Mouse (Mus musculus): ENCODE measurements around the gene Atp4b.

Atp4b gene

DNA sequence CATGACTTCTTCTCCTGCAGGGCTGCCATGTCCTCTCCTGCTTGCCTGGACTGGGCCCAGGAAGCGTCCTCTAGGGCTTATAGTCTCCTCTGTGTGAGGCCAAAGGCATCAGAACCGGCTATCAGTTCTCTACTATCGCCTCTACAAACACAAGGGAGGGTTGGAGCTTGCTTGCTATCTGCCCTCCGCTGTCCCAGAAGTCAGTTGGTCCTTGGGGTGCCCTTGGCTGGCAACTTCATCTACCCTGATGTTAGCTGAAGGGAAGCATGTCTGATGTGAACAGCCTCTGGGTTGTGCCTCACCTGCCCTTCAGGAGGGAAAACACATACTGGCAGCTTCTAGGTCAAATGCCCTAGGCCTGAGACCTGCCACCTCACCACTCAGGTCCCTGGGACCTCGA is at the start of gene Atp4b:
TSS of gene Atp4b (minus strand) at position 101 of the 400 bp plus-strand sequence.
- DNase-seq: no peak

DNA sequence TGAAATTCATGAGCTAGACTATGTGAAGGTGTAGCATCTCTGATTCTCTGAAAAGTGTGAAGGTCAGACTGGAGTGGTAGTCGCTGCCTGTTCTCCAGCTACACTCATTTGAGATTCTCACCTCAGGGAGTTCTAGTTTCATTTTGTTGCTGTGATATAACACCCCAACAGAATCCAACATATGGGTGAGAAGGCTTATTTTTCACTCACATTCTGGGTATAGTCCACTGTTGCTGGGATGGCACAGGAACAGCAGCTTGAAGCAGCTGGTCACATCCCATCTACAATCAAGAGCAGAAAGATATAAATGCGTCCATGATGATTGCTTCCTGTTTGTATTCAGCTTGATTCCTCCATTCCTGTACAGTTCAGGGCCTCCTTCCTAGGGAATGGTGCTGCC is 45.5 kb upstream of the Atp4b start:
- DNase-seq: no peak

DNA sequence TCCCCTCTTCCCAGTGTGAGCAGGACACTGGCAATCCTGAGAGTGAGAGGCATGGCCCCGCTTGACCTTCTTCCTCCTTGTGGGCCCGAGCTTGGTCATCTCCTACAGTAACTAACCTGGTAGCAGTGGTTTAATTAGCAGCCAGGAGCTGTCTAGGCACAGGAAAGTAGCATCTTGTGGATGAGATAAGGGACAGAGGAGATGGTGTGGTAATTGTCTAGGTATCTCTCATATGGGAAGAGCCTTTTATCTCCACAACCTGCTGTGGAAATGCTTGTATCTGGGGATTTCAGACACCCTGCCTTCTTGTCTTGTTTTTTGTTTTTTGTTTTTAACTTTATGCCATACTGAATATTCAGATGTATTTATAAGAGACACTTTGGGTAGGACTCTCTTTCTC is 40.9 kb upstream of the Atp4b start:
- no peak for DNase-seq

GRCm38 (mm10) chr8:13436052-13436451 is 39.4 kb upstream of the Atp4b start:
- no peak for DNase-seq

DNA sequence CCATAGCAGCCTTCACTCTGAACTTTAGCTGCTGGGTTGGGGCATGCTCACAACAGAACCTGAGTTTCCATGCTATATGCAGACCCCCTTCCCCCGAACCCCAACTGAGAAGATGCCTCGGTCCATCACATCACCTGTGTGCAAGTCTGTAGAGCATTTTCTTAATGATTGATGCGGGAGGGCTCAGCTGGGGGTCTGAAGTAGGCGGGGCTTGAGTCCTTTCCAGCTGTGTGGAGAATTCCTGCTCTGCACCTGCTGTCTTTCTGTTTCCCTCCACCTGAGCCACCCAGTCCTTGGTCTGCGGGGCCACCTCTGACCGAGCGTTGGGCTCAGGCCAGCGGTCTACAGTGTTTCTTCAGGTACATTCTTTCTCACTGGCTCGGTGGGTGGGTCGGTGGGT is 38.3 kb upstream of the Atp4b start, which contains the start of gene Tmem255b:
TSS of gene Tmem255b (plus strand) at position 301 of the 400 bp plus-strand sequence.
- DNase-seq: no peak

DNA sequence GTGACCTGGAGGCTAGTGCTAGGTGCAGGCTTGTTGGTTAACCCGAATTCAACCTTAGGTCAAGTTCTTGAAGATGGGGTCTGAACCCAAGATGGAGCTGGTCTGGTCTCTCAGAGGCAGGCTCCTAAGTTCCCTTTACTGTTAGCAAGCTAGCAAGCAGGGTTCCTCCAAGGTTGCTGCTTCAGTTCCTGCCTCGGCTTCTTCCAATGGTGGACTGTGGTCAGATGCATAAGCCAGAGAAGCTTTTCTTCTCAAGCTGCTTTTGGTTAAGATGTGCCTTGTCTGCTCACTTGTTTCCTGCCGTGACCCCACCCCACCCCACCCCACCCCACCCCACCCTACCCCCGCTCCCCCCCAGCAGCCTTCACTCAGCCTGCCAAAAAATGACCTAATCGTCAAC is 36.5 kb upstream of the Atp4b start:
- DNase-seq: no peak

DNA sequence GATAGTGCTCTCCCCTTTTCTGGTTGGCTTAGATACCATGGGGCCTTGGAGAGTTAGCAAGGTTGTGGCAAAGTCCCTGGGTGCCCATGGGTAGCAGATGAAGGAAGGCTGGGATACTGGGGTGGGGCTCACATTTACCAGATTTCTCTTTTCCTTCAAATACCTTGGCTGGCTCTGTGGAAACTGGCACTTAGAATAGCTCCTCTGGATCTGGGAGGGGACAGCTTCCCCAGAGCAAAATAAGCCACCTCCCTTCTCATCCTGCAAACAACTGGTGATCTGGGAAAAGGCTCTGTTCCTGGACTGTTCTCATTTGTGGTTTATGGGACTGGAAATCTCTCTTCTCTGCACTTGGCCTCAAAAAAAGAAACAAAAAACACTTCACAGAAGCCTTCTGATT is 34.2 kb upstream of the Atp4b start:
- no peak for DNase-seq

- no peak for DNase-seq
These were observed 33.8 kb upstream of the Atp4b start for GRCm38 (mm10) chr8:13430412-13430811.

DNA sequence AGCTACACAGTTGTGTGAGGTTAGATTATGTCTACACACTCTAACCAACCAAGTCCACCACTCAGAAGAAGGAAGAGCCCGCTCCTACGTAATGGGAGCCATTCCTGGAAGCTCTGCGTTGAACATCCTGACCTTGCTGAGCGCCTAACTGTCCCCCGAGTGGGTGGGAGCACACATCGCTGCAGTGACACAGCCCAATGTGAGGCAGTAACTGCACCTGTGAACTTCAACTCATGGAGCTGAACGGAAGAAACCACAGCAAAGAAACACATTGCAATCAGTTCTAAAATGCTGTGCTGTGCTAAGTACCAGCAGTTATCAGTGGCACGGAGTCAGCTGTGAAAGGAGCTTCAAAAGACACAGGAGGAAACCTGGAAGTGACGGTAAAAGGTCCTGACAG is 31.5 kb upstream of the Atp4b start:
- no peak for DNase-seq

- DNase-seq: peak; percentile 38
These were observed 30.7 kb upstream of the Atp4b start for GRCm38 (mm10) chr8:13427351-13427750.

GRCm38 (mm10) chr8:13420970-13421369 is 24.3 kb upstream of the Atp4b start:
- no peak for DNase-seq

- DNase-seq: no peak
These were observed 22.6 kb upstream of the Atp4b start for GRCm38 (mm10) chr8:13419111-13419639.

DNA sequence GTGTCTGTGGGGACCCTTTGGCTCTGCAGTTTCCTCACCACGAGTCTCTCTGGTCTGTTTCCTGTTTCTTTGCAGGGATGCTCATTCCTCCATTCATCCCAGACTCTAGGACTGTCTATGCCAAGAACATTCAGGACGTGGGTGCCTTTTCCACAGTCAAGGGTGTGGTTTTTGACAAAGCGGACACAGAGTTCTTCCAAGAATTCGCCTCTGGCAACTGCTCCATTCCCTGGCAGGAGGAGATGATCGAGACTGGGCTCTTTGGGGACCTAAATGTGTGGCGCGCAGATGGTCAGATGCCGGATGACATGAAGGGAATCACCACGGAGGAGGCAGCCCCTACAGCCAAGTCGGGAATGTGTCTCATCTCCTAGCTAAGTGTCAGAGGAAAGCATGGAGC is 19.3 kb upstream of the Atp4b start:
- no peak for DNase-seq

DNA sequence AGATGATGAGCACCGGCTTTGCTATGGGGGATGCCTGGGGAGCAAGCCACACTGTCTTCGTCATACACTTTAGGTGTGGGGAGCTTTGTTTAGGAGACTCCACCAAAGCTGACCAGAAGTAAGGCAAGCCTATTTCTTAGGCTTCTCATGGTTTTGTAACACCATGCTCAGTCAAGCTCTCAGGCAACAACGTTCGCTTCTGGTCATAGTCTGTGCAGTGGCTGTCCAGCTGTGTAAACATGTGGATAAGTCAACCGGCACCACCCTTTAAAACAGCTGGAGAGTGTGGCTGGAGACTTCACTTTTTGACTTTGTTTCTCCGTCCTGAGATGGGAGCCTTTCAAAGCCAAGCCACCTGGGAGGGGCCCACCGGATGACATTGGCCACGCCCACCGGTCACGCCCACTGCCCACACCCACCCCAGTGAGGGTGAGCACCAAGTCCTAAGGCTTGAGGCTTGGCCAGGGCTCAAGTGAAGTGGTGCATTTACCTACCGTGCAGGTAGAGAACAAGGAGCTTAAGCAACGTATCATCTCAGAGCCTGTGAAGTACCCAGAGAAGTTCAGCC is 17.3 kb upstream of the Atp4b start:
- peak; percentile 7 for DNase-seq

GRCm38 (mm10) chr8:13412891-13413558 is 16.4 kb upstream of the Atp4b start:
- DNase-seq: peak; percentile 49

- DNase-seq: peak; percentile 64
These were observed 15.0 kb upstream of the Atp4b start for GRCm38 (mm10) chr8:13411597-13411996.

DNA sequence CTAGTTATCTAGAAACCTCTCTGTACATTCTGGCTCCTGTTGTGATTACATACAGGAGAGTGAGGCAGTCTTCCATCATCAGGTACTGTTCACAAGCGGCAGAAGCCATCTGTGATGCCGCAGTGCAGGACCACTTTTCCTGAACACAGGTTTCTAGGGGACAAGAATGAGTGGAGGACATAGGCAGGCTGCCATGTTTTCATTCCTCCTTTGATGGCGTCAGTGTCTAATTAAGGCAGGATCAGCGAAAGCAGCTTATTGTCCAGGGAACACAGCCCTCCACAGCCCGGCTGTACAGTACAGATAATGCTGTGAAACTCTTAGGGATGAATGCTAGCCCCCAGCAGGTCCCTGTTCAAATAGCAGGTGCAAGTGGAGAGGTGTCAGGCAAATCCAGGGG is 9.4 kb upstream of the Atp4b start:
- no peak for DNase-seq

GRCm38 (mm10) chr8:13404666-13405131 is 8.1 kb upstream of the Atp4b start, which contains the start of gene Grk1:
Gene Grk1, plus strand, starts transcription at chr8:13405081.
- DNase-seq: no peak

DNA sequence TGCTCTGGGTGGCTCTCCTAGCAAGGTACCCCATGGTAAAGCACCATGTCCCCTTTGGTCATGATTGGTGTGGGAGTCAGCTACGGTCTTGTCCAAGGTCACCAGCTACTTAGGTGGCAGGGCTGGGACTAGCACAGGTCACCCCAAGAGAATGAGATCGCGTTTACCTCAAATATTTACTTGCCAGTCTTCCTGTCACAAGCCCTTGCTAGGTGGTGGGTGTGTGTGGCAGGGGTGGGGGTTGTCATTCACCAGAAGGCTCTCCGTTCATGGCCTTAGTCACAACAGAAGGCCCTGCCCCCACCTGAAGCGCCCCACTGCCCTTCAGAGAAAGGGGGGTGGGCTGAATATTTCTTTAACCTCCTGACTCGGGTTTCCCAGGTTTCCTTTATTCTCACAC is 6.9 kb upstream of the Atp4b start:
- no peak for DNase-seq

DNA sequence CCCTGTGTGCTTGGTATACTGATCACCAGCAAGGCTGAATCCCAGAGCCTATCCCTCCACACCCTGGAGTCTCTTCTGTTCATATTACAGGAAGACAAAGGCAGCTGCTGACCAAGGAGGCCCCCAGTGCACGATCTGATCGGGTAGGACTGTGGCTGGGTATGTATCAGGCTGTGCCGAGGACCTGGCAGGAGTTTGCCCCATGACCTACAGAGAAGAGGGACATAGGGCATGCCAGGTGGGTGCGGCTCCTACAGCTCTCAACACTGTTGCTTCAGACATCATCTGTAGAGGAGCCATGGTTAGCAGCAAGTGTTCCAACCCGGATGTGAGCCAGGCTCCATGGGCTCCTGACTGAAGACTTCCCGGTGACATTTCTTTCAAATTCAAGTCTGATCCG is 2.8 kb downstream of the Atp4b start:
- DNase-seq: no peak

GRCm38 (mm10) chr8:13388744-13389143 is 7.9 kb downstream of the Atp4b start:
- no peak for DNase-seq

DNA sequence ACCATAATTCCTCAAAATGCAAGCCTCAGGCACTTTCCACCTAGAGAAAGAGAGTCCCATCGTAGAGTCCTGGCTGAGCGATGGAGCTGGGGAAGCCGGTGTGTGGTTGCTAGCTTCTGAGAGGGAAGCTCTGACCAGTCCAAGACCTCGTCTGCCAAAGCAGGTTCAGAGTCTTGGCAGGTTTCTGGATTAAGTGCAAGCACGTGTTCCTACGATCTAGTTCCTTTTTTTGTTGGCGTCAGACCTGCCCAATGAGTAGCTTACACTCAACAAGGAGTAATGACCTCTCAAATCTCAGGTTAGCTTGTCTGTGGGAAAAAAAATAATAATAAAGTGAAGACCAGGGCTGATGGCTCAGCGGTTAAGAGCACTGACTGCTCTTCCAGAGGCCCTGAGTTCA is 8.9 kb downstream of the Atp4b start:
- DNase-seq: no peak

DNA sequence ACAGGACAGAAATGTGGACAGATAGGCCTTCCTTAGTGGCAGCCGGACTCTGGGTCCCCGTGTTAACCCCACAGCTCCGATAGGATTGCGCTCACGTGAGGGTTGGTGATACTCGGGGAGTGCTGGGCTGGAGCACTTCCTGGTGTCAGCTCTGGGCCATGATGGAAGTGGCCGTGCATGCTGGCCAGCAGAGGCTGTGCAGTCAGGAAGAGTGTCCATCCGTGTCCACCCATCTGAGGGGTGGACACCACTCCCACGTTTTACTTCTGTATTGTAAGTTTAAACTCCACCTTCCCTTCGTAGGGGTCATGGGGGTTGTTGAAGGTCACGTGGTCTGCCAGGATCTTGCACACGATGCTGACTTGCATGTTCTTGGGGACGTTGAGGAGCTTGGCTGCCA is 10.3 kb downstream of the Atp4b start:
- no peak for DNase-seq

DNA sequence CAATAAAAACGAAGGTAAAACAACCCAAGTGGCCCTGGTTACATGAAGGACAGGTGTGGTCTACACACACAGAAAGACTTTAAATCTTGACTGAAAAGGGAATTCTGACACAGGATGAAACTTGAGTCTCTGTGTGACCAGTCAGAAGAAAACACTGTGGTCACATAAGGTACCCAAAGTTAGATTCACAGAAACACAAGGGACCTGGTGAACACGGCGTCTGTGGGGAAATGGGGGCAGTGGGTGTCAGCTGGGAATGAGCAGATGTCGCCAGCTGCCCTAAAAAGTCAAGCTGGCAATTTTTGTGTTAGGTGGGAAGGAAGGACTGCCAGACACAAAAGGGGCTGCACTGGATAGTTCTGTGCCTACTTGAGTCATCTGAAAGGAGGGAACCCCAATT is 13.6 kb downstream of the Atp4b start:
- no peak for DNase-seq

- no peak for DNase-seq
These were observed 14.1 kb downstream of the Atp4b start for GRCm38 (mm10) chr8:13382536-13382935.
